Mouse (Mus musculus) neural tube, postnatal 0 days (tissue): ENCODE results near the gene Gm8300. TPM values are rescaled to one million over a fixed set of nuclear protein-coding genes. Genes with fewer than 3 reads are reported as not detected.

Source experiments
- polyA plus RNA-seq: library from polyadenylated mRNA; unstranded; fragments of >200 nt; fragmentation: Nextera tagmentation; extraction: Ambion mirVana; gene quantifications from 2 replicates; pipeline ENCODE4 v1.2.1, GENCODE M21; 2015

Gene Gm8300
- polyA plus RNA-seq = not detected in 2 replicates

DNA sequence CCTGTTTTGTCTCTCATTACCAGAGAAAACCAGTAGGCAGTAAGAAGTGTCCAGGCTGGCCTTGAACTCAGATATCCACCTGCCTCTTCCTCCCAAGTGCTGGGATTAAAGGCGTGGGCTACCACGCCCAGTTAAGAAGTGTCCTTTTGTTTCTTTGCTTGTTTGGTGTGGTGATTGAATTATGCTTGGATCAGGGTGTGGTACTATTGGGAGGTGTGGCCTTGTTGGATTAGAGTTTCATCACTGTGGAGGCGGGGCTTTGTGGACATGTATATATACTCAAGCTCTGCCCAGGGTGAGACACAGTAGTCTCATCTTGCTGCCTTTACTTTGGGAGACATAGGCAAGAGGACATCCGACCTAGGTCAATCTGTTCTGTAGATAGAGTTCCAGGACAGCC lies at the start of gene Gm8300:
Gene Gm8300 (plus strand): TSS at position 301 of the 400 bp plus-strand sequence.

GRCm38 (mm10) chr12:87471964-87472786 lies 41.9 kb upstream of the Gm8300 start, which contains the start of gene Snw1:
Gene Snw1 (minus strand): TSS chr12:87472274.

DNA sequence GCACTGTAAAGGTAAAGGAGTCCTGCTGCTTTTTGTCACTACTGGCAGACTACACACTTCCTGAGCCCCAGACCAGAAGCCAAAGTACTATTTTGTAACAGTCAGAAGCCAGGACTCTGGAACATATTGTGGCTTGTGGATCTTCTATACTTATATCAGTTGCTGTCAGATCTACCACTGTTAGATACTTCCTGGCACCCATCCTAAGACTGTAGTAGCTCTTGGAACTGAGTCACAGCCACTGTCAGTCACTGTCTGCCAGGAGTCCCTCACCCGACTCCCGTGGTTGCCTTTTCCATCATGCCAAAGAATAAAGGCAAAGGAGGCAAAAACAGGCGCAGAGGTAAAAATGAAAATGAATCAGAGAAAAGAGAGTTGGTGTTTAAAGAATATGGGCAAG lies 19.7 kb upstream of the Gm8300 start, which contains the start of gene Gm5788:
Gene Gm5788 (plus strand): TSS at position 301 of the 400 bp plus-strand sequence.

Other genes with a start within 250 kb of the Gm8300 start
- gene Vipas39, start 248.1 kb upstream of the Gm8300 start, polyA plus RNA-seq = 40.3 and 44.8 TPM in 2 replicates
- gene Ahsa1, start 247.8 kb upstream of the Gm8300 start, polyA plus RNA-seq = 170 and 182 TPM in 2 replicates
- gene Ism2, start 214.6 kb upstream of the Gm8300 start, polyA plus RNA-seq = 1.1 and 1.4 TPM in 2 replicates
- 74.2 and 76.9 TPM in 2 replicates for gene Sptlc2, start 126.0 kb upstream of the Gm8300 start, polyA plus RNA-seq
- 229 and 264 TPM in 2 replicates for gene Slirp, start 70.4 kb upstream of the Gm8300 start, polyA plus RNA-seq
- gene Alkbh1, start 70.3 kb upstream of the Gm8300 start, polyA plus RNA-seq = 25.1 and 26.6 TPM in 2 replicates
- 77.9 and 80.9 TPM in 2 replicates for gene Snw1, start 42.0 kb upstream of the Gm8300 start, polyA plus RNA-seq
- gene Gm5788, start 19.6 kb upstream of the Gm8300 start, polyA plus RNA-seq = not detected in 2 replicates
- not detected in 2 replicates for gene Oog1, start 88.4 kb downstream of the Gm8300 start, polyA plus RNA-seq
- gene Gm4027, start 104.6 kb downstream of the Gm8300 start, polyA plus RNA-seq = not detected in 2 replicates
- not detected in 2 replicates for gene Gm16381, start 130.3 kb downstream of the Gm8300 start, polyA plus RNA-seq